Mouse (Mus musculus) thymus, adult 2 months (tissue): ENCODE measurements around the gene Lnpk. TPM values are rescaled to one million over a fixed set of nuclear protein-coding genes. Genes with fewer than 3 reads are reported as not detected.

ENCODE experiments used
- DNase-seq: peaks from one replicate; pipeline ENCODE4 v3.0.0; 2021
- H3K27ac ChIP-seq: fragments of 200-500 bp; 2 replicates; pipeline ENCODE4 v1.5.1; 2012; ENCODE audit warnings: low read length, control low read depth; ENCODE audit not compliant: control insufficient read depth, insufficient read depth
- H3K27me3 ChIP-seq: fragments of 200-500 bp; 2 replicates; pipeline ENCODE4 v1.6.1; 2012; ENCODE audit warnings: mild to moderate bottlenecking, low read length, moderate library complexity, mixed read lengths; ENCODE audit not compliant: control insufficient read depth, insufficient read depth
- H3K36me3 ChIP-seq: fragments of 200-500 bp; 2 replicates; pipeline ENCODE4 v1.6.1; 2012; ENCODE audit warnings: mild to moderate bottlenecking, low read length, moderate library complexity; ENCODE audit not compliant: control insufficient read depth, insufficient read depth
- H3K4me1 ChIP-seq: fragments of 200-500 bp; replicated peaks from 2 replicates; pipeline ENCODE4 v1.6.1; 2012; ENCODE audit warnings: low read length; ENCODE audit not compliant: control insufficient read depth, insufficient read depth
- H3K4me3 ChIP-seq: fragments of 200-500 bp; 2 replicates; pipeline ENCODE4 v1.5.1; 2012; ENCODE audit warnings: mild to moderate bottlenecking, low read length, control low read depth, moderate library complexity; ENCODE audit not compliant: control insufficient read depth, insufficient read depth
- CTCF ChIP-seq: fragments of 200-500 bp; IDR thresholded peaks from 2 replicates; pipeline ENCODE4 v1.5.1; 2012; ENCODE audit warnings: mild to moderate bottlenecking, control low read depth, low read length, moderate library complexity, borderline replicate concordance; ENCODE audit not compliant: control insufficient read depth, poor library complexity, insufficient read depth; ENCODE audit errors: extremely low read depth
- POLR2A ChIP-seq: fragments of 200-500 bp; IDR thresholded peaks from 2 replicates; pipeline ENCODE4 v1.6.1; 2012; ENCODE audit warnings: mild to moderate bottlenecking, low read length, control low read depth, moderate library complexity; ENCODE audit not compliant: control insufficient read depth, poor library complexity, insufficient read depth; ENCODE audit errors: extremely low read depth
- WGBS: fragments of 180-500 bp; shearing (Covaris S2); methylation state at CpG from one replicate; pipeline ENCODE4 v1.1.7; 2018; 5-methylcytosine and 5-hydroxymethylcytosine counted together
- polyA plus RNA-seq: library from polyadenylated mRNA; depleted of rRNA; stranded (reverse); fragments of >200 nt; gene quantifications from 2 replicates; pipeline ENCODE4 v1.2.3, GENCODE M21; 2012

The Lnpk gene
- polyA plus RNA-seq, 1 experiment, result 9.4 TPM

GRCm38 (mm10) chr2:74606087-74606760 lies 27.0 kb upstream of the Lnpk start:
- Histone ChIP-seq H3K27ac (no peak overlapping the region), H3K4me3 (no peak overlapping the region), H3K27me3 (no peaks in the 10 kb centered on the region), H3K4me1 (no peaks in the 10 kb centered on the region), H3K36me3 (no peaks in the 10 kb centered on the region)
- 5% methylated on average over 5 of the region's 5 CpGs for WGBS
- no peak for TF ChIP-seq CTCF
- TF ChIP-seq POLR2A, result no peak
- no peak for DNase-seq

GRCm38 (mm10) chr2:74604011-74604410 lies 24.8 kb upstream of the Lnpk start:
- DNase-seq, result no peak
- Histone ChIP-seq H3K4me1 (no peaks in the 10 kb centered on the region), H3K27ac (no peak overlapping the region), H3K27me3 (no peaks in the 10 kb centered on the region), H3K4me3 (no peak overlapping the region), H3K36me3 (no peaks in the 10 kb centered on the region)
- 77% methylated on average over 3 of the region's 3 CpGs for WGBS
- TF ChIP-seq CTCF (no peak), POLR2A (no peak)

- H3K27me3 ChIP-seq, result no peaks in the 10 kb centered on the region
- H3K27ac ChIP-seq, result no peak overlapping the region
- TF ChIP-seq POLR2A, result no peak
- TF ChIP-seq CTCF, result no peak
- H3K36me3 ChIP-seq, result no peaks in the 10 kb centered on the region
- H3K4me1 ChIP-seq, result no peaks in the 10 kb centered on the region
- no peak for DNase-seq
- WGBS, result 94% methylated on average over 5 of the region's 5 CpGs
- H3K4me3 ChIP-seq, result no peak overlapping the region
These were observed 23.2 kb upstream of the Lnpk start for GRCm38 (mm10) chr2:74602483-74602882.

- no peak for TF ChIP-seq CTCF
- TF ChIP-seq POLR2A, result no peak
These were observed 17.9 kb upstream of the Lnpk start for GRCm38 (mm10) chr2:74597169-74597568.

GRCm38 (mm10) chr2:74596094-74596493 lies 16.9 kb upstream of the Lnpk start:
- Histone ChIP-seq H3K27ac (no peak overlapping the region), H3K4me3 (no peak overlapping the region), H3K4me1 (no peaks in the 10 kb centered on the region), H3K27me3 (no peaks in the 10 kb centered on the region), H3K36me3 (no peaks in the 10 kb centered on the region)
- TF ChIP-seq POLR2A (no peak), CTCF (no peak)
- no peak for DNase-seq

More at GRCm38 (mm10) chr2:74597169-74597568, 17.9 kb upstream of the Lnpk start:
- DNase-seq, result no peak
- Histone ChIP-seq H3K27me3 (no peaks in the 10 kb centered on the region), H3K4me3 (no peak overlapping the region), H3K27ac (no peak overlapping the region), H3K36me3 (no peaks in the 10 kb centered on the region), H3K4me1 (no peaks in the 10 kb centered on the region)
- WGBS, result 85% methylated on average over 3 of the region's 3 CpGs

- DNase-seq, result no peak
- no peaks in the 10 kb centered on the region for H3K27me3 ChIP-seq
- under 1% methylated on average over 51 of the region's 55 CpGs for WGBS
These were observed 941 bp downstream of the Lnpk start for GRCm38 (mm10) chr2:74578146-74578842.

More at GRCm38 (mm10) chr2:74578146-74578842, 941 bp downstream of the Lnpk start:
- Histone ChIP-seq H3K27ac (no peak overlapping the region), H3K36me3 (no peaks in the 10 kb centered on the region), H3K4me3 (peak overlapping the region; percentile 74), H3K4me1 (peaks cover 3% of the 10 kb centered on the region; the same call in 1 of the 2 replicates)
- TF ChIP-seq POLR2A (no peak), CTCF (peak; percentile 21; the same call in 1 of the 2 replicates)
